Mouse (Mus musculus) splenic B cell, adult 2 months (primary cell): ENCODE measurements around the gene Raly.
"Not testable (repeated sequence)": the region's sequence is repeated elsewhere in the genome, so short reads cannot be mapped to it uniquely, and the experiment has no call there.

Experiments used
- DNase-seq: peaks from one replicate; pipeline ENCODE4 v3.0.0-alpha.2; 2011; ENCODE audit warnings: low read depth, low spot score
- H3K27me3 ChIP-seq: 2 replicates; pipeline ENCODE4 v1.6.1; 2012; ENCODE audit warnings: mild to moderate bottlenecking, low read length, moderate library complexity, mixed read lengths; ENCODE audit not compliant: control insufficient read depth, poor library complexity, insufficient read depth, severe bottlenecking
- H3K36me3 ChIP-seq: 2 replicates; pipeline ENCODE4 v1.6.1; 2012; ENCODE audit warnings: mild to moderate bottlenecking, low read length, moderate library complexity, mixed read lengths; ENCODE audit not compliant: control insufficient read depth, poor library complexity, insufficient read depth, severe bottlenecking

The Raly gene

GRCm38 (mm10) chr2:154848086-154848485, 57.2 kb downstream of the Raly start:
- no peak for DNase-seq
- H3K27me3 ChIP-seq: no peaks in the 10 kb centered on the region
- no peaks in the 10 kb centered on the region for H3K36me3 ChIP-seq

GRCm38 (mm10) chr2:154855383-154855782, 64.5 kb downstream of the Raly start:
- DNase-seq: peak; percentile 81
- H3K36me3 ChIP-seq: peaks cover 3% of the 10 kb centered on the region

GRCm38 (mm10) chr2:154863672-154864071, 72.8 kb downstream of the Raly start:
- Histone ChIP-seq H3K27me3 (no peaks in the 10 kb centered on the region), H3K36me3 (peaks cover 14% of the 10 kb centered on the region)
- no peak for DNase-seq

More at GRCm38 (mm10) chr2:154855383-154855782, 64.5 kb downstream of the Raly start:
- no peaks in the 10 kb centered on the region for H3K27me3 ChIP-seq

- no peaks in the 10 kb centered on the region for H3K27me3 ChIP-seq
- H3K36me3 ChIP-seq: peaks cover 12% of the 10 kb centered on the region
- DNase-seq: no peak
These were observed 74.8 kb downstream of the Raly start for GRCm38 (mm10) chr2:154865696-154866095.

- H3K36me3 ChIP-seq: peaks cover 12% of the 10 kb centered on the region
- no peak for DNase-seq
- H3K27me3 ChIP-seq: no peaks in the 10 kb centered on the region
These were observed 77.2 kb downstream of the Raly start for GRCm38 (mm10) chr2:154868106-154868505.

GRCm38 (mm10) chr2:154869954-154870641, 79.2 kb downstream of the Raly start:
- H3K27me3 ChIP-seq: no peaks in the 10 kb centered on the region
- peaks cover 10% of the 10 kb centered on the region for H3K36me3 ChIP-seq
- no peak for DNase-seq

- H3K27me3 ChIP-seq: no peaks in the 10 kb centered on the region
These were observed 85.7 kb downstream of the Raly start for GRCm38 (mm10) chr2:154876621-154877020.

GRCm38 (mm10) chr2:154891585-154891984, 100.7 kb downstream of the Raly start:
- no peaks in the 10 kb centered on the region; the same call in none of the 2 replicates for H3K36me3 ChIP-seq
- H3K27me3 ChIP-seq: no peaks in the 10 kb centered on the region
- DNase-seq: no peak

More at GRCm38 (mm10) chr2:154876621-154877020, 85.7 kb downstream of the Raly start:
- peaks cover 10% of the 10 kb centered on the region for H3K36me3 ChIP-seq
- no peak for DNase-seq

GRCm38 (mm10) chr2:154892201-154893044, 101.5 kb downstream of the Raly start, which contains the start of gene Eif2s2:
Gene Eif2s2 (minus strand): TSS chr2:154892935.
- peak; percentile 98 for DNase-seq
- no peaks in the 10 kb centered on the region; the same call in 1 of the 2 replicates for H3K36me3 ChIP-seq
- no peaks in the 10 kb centered on the region for H3K27me3 ChIP-seq

GRCm38 (mm10) chr2:154893045-154893385, 102.1 kb downstream of the Raly start:
- no peak for DNase-seq
- Histone ChIP-seq H3K36me3 (no peaks in the 10 kb centered on the region; the same call in 1 of the 2 replicates), H3K27me3 (no peaks in the 10 kb centered on the region)

- DNase-seq: peak; percentile 7
- H3K36me3 ChIP-seq: no peaks in the 10 kb centered on the region; the same call in 1 of the 2 replicates
These were observed 102.7 kb downstream of the Raly start for GRCm38 (mm10) chr2:154893548-154893947.

GRCm38 (mm10) chr2:154899004-154899403, 108.1 kb downstream of the Raly start:
- not testable (repeated sequence) for H3K27me3 ChIP-seq, DNase-seq, H3K36me3 ChIP-seq

More at GRCm38 (mm10) chr2:154893548-154893947, 102.7 kb downstream of the Raly start:
- no peaks in the 10 kb centered on the region for H3K27me3 ChIP-seq

GRCm38 (mm10) chr2:154899412-154899811, 108.5 kb downstream of the Raly start:
- H3K36me3 ChIP-seq, H3K27me3 ChIP-seq, DNase-seq: not testable (repeated sequence)

- no peak for DNase-seq
These were observed 111.2 kb downstream of the Raly start for GRCm38 (mm10) chr2:154902111-154902510.

GRCm38 (mm10) chr2:154905796-154906195, 114.9 kb downstream of the Raly start:
- no peak for DNase-seq
- no peaks in the 10 kb centered on the region for H3K36me3 ChIP-seq
- H3K27me3 ChIP-seq: no peaks in the 10 kb centered on the region

More at GRCm38 (mm10) chr2:154902111-154902510, 111.2 kb downstream of the Raly start:
- Histone ChIP-seq H3K36me3 (no peaks in the 10 kb centered on the region), H3K27me3 (no peaks in the 10 kb centered on the region)
